Mouse (Mus musculus) testis, postnatal 14 days (tissue): ENCODE measurements around the gene Slc25a44.

Experiments
- DNase-seq: peaks from one replicate; pipeline ENCODE4 v3.0.0; 2021; ENCODE audit warnings: low spot score

The Slc25a44 gene

DNA sequence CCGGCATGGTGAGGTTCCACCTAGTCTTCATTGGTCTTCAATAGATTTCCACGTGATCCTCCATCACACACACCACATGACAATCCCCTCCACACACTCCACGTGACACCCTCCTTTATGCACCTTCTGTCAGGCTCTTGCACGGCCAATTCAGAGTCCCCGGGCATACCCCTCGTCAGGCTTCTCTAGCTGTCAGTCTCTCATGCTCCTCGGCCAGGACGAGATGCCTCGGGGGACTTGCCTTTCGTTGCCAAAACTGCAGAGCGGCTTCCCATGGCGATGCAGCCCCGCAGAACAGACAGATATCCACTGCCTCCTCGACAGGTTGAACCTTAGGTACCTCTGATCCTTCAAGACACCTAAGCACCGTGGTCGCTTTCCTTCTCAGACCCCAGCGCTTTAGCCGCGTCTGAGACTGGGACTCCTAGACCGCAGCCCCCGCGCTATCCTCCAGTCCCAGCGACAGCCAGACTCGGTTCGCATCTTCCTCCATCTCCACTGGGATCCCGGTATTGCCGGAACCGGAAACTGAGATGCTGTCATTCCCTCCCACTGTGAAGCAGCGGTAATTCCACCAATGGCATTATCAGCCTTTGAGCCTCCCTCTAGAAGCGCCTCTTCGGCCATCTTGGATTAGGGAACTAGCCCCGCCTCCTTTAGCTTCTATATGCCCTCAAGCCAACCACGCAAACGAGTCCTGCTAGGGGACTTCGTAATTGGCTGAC, at the start of gene Slc25a44:
TSS of gene Slc25a44 (minus strand) at position 535 of the 725 bp plus-strand sequence.
- DNase-seq, result peak; percentile 92

DNA sequence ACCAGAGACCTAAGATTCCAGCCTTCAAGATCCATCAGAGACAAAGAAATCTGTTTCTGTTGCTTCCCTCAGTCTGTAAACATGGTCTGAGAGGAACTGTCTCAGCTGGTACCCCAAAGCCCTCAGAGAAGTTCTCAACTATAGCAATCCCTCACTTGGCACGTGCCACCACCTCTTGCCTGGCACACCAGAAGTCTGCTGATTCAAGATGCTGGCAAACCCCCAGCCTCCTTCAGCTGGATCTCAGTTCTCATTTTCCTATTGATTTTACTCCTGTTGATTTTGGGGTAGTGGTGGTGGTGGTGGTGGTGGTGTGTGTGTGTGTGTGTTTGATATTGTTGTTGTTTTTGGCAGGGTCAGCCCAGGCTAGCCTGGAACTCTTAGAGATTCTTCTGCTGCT, 48.6 kb upstream of the Slc25a44 start:
- DNase-seq, result no peak

DNA sequence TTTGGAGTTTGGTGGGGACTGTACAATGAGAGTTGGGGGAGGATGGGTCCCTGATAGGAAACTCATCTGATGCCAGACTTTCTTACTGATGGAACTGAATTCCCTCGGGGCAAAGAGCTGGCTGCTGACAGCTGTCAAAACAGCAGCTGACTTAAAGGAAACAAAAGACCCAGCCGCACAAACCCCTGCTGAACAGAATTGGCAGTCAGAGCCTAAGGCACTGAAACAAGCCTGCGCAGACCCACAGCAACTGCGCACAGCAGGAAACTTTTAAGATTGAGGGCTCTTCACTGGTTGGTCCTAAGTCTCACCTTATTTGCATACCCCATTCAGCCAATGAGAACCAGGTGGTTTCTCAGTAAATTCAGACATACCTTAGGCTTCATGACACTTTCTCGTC, 48.1 kb upstream of the Slc25a44 start:
- DNase-seq, result no peak

DNA sequence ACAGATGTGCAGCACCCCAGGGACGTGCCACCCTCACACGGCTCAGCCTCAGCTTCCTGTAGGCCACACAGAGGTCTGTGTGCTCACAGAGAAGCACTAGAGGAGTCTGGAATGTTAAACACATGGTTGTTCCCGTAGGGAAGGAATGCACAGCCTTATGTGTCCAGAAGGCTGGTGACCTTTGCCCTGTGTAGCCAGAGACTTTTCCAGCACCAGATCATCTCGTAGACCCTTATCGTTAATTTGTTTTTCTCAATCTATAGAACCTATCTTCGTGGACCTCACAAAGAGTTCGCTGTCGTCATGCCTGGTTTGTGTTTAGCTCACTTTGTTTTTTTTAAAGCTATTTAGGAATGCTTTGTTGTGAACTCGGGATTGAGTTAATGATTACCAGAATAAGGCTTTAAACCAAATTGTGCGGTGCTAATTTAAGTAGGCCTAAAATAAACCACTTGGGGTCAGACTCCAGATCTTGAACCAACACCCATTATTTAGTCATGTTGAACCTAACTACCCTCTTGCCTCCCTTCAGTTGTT, 46.1 kb upstream of the Slc25a44 start:
- DNase-seq, result no peak

DNA sequence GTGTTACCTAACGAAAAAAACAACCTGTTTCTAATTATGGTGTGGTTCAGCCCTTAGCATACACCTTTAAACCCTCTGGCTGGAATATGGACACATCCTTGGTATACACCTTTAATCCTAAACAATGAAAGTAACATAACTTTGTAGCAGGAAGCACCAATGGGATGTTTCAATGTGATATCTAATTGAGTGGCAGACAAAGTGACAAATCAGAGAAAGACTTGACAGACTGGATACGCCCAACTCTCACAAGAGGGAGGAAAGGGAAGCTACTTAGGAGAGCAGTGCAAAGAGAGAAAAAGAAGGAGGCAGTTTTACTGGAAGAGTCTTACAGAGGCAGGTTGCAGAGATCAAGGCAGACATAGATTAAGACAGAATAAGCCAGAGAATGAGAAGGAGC, 44.5 kb upstream of the Slc25a44 start:
- no peak for DNase-seq

DNA sequence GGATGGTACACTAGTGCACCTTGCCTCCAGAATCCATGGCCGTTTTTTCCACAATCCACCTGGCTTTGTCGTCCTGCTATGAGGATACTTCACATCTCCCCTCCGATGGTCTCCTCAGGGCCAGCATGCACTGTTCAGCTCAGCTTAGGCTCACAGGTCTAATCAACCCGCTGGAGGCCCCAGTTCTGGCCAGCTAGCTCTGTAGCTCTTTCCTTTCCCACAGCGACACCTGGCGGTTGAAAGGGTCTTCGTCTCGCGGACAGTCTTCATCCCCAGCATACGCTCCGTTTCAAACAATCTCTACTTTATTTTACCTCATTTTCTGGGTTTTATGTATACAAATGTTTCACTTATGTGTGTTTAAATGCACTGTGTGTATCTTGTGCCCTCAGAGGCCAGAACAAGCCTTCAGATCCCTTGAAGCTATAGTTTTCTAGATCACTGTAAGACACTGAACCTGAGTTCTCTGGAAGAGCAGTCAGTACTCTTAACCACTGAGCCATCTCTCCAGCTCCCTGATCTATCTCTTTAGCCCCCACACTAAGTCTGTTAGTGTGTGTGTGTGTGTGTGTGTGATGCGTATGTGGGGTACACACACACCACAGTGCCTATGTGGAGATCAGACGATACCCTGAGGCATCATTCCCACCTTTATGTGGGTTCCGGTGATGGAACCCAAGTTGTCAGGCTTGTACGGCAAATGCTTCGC, 42.3 kb upstream of the Slc25a44 start:
- DNase-seq, result peak; percentile 75

DNA sequence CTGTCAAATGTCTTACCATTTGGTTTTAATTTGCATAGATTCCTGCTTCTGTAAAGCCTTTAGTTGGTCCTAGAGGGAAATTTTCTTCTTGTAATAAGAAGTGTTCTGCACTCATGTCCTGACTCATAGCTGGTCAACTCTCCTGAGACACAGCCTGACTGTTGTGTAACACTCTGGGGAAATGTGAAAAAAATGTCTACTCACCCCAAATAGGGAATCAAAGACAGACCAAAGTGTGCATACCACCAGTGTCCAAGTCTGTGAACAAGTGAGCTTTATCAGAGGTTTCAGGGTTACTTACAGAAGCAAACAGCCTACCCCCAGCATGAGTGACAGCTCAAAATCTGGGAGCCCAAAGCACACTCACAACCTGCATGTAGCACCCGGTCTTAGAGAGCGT, 40.2 kb upstream of the Slc25a44 start:
- DNase-seq, result no peak

DNA sequence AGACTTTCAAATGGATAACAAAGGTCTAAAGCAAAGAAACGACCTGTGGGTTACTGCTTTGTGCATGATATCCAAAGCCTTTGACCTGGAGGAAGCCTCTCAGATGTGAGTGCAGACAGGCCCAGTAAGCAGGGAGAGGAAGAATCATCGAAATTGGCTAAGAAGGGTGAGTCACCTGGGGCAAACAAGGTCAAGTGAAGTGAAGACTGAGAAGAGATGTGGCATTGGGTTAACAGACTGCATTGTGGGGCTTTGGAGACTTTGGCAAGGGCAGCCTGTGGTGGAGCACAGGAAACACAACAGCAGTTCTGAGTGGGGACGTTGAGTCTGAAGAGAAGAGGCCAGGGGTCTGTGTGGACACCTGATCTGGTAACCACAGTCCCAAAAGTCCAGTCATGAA, 39.5 kb upstream of the Slc25a44 start:
- DNase-seq, result no peak

DNA sequence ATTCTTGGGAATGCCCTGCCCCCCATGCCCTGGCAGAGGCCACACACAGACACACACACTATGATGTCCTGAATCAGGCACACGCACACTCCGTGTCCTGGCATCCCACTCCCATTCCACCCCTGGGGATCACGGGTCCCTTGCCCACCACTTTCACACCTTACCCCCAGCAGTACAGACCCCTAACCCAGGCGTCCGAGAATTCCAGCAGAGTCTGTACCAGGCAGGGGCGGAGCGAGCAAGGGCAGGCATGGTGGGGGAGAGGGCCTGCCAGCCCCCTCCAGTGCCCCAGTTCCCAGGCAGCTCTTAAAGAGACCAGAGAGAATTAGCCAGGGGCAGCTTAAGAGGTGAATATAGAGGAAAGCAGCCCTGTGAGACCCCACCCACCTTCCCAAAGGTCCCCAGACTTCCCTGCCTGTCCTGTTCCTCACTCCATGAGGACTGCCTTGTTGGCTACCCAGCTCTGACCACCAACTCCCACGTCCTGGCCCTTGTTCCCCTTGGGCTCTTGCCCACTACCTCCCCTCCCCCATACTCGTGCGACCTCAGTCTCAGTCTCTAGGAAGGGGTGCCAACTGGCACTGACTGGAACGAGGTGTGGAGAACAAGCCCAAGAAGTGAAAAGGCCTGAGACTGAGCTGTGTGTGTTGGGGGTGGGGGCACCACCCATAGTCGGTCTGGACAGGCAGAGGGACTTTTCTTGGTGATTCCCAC, 36.2 kb upstream of the Slc25a44 start, which contains the start of gene Sema4a:
TSS of gene Sema4a (minus strand) at position 200 of the 714 bp plus-strand sequence.
- DNase-seq, result no peak

DNA sequence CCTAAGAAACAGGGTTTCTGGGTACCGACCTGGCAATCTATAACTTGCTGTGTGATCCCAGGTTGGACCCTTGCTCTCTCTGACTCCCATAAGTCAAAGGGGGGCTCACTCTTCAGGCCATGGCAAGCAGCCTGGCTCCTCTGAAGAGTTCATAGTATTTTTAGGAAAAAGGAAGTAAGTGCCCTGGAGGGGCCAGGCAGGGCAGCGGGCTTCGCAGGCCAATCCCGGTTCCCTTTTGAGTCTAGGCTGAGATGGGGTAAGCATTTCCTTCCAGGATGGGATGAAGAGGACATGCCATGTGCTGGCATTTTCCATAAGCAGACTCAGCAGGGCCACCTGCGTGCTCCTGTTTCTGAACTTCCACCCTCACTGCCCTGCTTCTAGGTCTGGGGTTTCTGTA, 35.1 kb upstream of the Slc25a44 start:
- DNase-seq, result no peak

DNA sequence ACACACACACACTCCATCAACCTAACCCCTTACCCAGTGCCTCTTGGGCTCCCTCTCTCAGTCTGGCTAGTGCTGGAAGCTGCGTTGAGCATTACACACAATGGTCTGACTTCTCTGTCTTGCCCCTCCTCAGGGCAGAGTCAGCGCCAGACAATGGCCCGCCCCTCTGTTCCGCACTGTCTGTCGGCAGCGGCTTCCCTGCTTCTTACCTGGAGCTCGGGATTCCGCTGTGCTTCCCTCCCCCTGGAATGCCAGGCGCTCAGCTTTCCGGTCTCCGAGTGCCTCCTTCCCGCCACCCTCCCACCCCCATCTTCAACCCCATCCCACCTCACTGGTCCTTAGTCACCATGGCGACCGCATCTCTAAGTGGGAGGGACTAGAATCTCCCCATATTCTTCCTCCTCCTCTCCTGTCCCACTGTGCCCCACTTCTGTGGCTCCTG, 33.9 kb upstream of the Slc25a44 start:
- no peak for DNase-seq

DNA sequence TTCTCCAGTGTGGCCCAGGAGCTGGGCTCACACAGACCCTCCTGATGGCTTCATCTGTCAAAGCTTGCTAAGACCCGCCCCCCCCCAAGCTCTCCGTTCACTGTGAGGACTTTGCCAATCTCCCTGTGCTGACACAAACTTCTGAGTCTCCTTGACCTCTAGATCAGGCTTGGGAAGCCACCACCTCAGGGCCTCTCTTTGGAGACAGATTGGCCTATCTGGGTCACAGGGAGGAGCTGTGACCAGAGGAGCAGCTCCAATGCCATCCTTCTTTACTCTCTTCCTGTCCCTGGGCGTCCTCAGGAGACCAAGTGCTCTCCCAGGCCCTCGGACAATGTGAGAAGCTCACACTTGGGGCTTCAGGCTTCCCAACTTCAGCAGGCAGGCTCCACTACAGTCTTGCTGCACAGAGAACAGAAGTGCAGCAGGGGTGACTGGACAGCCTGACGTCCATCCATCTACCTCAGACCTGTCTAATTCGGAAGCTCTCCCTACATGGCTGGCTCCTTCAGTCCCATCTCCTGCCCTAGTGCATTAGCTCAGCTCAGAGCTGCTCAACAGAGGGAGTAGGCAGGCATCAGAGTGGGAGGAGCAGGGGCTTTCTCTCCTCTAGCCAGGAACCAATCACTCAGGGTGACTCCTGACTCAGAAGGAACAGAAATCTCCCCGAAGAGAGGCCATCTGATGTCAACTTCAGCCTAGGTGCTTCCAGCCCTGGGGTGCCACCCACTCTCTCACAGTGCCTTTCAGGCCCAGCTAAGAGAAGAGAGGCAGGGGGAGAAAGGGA, 32.0 kb upstream of the Slc25a44 start:
- DNase-seq, result no peak

DNA sequence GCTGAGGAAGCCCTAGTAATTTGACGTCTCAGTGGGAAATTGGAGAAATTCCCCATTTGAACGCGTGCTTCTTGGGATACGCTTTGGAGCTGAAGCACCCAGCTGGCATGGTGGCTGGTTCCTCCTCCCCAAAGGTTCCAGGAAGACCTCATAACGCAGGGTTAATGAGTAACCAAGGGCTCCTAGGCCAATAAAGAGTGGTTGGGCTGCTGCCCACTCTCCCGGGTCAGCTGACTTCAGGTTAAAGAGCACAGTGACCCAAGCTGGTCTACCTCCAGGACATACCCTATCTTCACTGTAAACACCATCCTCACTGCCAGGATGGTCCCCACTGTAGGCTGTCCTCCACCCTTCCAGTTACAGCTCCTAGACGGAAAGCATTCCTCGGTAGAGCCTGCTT, 31.4 kb upstream of the Slc25a44 start:
- no peak for DNase-seq

DNA sequence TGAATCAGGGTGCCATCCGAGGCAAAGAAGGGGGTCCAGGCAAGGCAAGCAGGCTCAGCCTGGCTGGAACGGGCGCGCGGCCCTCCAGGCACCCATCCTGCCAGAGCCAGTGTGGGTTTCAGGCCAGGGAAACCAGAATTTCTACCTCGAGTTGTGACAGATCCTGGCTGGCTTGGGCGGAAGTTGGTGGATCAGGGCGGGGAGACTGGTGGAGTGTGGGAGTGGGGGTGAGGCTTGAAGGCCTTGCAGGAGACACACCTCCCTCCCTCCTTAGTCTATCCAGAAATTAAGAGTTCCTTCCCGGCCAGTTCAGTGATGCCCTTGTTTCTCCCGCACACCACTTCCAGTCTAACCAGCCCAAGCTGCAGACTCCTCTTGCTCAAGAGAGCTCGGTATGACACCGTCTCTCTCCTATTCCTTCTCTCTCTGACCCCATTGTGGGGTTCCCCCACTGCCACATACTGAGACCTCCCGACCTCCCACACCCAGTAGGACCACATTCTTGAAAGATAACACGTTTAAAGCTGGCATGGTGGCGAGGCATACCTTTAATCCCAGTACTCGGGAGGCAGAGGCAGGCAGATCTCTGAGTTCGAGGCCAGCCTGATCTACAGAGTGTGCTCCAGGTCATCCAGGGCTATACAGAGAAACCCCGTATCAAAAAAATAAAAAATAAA, 30.8 kb upstream of the Slc25a44 start:
- no peak for DNase-seq

DNA sequence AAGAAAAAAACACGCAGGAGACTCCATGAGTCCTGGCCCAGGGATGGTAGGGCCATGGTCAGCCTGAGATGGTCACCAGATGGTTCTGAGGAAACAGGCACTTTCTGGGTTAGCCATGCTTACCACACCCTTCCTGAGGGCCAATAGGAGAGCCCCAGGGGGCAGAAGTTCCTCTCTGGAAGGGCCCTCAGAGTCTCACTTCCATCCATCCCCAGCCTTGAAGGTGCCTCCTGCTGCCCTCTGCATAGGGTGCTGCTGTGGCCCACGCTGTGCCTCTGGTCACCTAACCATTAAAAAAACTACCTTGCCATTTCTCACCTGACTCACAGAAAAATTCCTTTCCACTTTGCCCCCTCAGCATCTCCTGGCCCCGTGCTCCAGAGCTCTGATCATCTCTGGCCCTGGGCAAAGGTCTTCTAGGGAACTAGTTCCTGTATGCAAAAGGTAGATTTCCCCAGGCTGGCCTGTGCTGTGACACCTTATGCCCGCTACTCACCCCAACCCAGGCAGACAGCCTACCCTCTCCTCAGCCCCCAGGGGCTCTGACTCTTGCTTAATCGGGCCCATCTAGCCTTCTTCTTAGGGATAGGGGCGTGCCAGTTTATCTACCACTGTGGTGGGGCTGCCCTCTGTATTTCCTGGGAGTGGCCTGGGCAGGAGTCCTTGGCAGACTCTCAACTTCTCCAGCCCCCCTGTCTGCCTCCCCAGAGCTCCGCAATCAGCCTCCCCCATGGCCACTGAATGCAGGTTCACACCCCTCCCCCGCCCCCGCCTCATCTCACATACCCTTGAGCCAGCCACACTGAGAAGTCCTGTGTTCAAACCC, 30.0 kb upstream of the Slc25a44 start:
- DNase-seq, result peak; percentile 3

DNA sequence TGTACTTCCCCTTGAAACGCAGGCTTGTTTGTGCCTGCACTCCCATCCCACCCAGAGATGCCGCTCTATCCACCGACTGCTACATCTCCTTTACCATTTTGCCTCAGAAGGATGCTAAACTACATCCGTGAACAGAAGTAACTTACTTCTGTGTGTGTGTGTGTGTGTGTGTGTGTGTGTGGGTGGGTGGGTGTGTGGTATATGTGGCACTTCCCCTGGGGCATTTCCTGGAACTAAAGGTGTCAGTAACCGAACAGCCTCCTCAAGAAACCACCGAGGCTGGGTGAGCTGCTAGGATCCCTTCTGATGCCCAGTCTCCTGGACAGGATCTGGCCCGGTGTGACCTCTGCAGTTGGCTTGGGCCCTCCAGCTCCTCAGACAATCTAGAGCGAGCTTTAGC, 29.0 kb upstream of the Slc25a44 start:
- peak; percentile 3 for DNase-seq

DNA sequence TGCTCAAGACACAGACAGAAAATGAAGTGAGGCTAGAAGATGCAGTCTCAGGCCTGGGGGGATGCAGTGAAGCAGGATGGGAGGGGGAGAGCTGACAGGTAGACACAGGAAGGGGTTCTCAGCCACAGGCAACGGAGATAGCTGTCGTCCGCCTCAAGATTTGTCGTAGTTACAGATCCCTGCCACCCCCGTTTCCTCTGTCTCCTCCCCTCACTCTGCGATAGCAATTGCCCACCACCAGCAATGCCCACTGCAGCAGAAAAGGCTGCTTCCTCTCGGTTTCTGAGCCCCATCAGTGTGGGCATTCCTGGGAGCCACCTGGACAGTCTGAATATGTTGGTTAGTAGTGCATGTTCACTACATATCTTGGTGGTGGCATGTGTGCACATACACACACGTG, 28.4 kb upstream of the Slc25a44 start:
- peak; percentile 4 for DNase-seq

DNA sequence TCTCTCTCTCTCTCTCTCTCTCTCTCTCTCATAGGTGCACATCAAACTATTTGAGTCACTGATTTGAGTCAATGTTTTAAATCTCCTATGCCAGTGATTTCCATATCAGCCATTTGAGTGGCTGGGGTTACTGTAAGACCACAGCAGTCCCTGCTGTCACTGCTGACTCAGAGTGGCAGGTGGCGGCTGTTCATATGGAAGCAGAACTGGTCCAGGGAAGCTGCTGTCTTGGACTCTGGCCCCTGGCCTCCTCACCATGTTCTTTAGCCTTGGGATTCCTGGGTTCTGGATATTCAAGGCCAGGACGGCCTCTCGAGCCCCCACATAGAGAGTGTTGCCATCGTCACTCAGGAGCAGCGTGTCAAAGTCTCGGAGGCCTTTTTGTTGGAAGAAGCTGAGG, 27.8 kb upstream of the Slc25a44 start:
- DNase-seq, result no peak

DNA sequence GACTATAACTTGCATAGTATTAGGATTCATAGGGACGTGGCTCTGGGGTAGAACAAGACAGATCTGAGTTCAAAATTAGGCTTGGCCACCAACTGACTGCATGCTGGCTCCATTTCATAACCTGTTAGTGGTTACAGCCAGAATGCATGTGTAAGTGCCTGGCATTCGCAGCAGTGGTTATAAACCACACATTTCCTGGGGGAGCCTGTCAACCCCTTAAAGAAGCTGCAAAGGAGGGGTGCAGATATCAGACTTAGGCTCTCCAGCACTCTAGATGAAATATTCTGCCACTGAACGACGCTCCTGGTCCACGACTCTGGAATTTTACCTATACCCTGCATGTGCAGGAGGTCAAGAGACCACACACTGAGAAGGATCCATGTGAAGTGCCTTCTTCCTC, 27.3 kb upstream of the Slc25a44 start:
- no peak for DNase-seq

DNA sequence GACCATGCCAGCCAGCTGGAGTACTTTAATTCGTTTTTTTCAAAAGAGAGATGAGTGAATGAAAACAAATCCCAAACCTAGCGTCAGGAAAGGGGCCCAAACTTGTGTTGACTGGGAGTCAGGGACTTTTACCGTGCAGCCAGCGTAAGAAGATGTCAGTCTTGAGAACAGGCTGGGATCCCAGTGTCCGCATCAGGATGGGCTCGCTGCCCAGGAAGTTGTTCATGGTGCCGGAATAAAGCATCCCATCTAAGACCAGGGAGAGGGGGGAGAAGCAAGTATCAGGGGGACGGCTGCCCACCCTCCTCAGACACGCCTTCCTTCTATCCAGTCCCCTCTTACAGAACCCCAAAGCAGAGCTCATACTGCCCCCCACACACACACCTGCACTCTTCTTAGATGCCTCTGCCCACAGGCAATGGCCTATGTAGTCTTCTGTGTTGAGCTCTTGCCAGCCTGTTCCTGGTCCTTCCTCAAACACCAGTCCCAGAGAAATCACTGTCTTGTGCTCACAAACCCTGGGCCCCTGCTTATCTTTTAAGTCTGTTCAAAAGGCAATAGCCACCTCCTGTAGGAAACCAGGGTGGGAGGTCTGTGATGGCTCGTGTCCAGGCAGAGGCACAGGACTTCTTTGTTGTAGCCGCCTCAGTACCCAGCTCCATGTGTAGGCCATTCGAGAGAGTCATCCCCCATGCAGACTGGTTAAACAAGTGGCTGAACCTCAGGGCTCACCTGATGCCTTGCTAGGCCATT, 25.6 kb upstream of the Slc25a44 start:
- DNase-seq, result no peak
